Mouse (Mus musculus) urinary bladder, postnatal 10 days (tissue): ENCODE measurements around the gene Grik1.

ENCODE experiments used
- DNase-seq: peaks from one replicate; pipeline ENCODE4 v3.0.0; 2022; ENCODE audit warnings: low spot score

The Grik1 gene

DNA sequence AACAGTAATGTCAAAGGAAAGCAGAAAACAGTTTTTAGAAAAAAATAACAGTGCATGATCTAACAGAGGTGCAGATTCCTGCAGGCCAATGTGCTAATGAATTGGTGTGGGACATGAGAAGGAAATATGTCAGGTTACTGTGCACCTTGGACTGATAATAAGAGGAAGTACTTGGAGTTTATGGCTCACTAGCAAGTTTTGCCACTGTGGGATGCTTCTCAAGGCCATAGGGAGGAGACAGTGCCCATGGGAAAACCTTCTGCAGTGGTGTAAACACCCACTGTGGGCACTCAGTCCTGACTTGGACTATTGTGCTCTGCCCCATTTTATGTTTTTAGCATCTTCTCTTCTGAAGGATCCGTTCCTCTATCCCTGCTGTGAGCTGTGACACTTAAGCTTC lies 428.3 kb downstream of the Grik1 start:
- DNase-seq = no peak

DNA sequence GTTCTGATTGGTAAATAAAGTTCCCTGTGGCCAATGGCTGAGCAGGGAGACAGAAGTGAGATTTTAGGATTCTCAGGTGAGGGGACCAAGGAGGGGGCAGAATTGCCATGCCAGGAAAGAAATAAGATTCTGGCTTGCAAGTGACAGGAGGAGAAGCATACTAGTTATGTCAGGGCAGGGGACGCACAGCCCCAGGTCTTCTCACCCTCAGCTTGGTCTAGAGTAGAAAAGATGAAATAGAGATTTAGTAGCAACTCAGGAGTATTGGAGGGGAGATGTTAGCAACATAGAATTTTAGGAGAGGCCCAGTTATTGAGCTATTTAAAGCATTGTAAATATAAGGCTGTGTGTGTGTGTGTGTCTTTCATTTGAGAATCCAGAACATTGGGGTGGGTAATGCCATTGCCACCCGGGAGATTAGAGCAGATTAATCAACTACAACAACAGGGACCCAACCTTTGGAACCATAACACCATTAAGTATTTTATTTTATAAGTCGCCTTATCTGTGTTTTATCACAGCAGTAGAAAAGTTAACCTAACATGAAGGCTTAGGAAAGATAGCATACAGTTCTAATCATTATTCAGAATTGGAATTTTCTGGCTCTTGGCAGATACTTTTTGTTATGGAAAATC lies 436.5 kb downstream of the Grik1 start:
- DNase-seq = no peak

DNA sequence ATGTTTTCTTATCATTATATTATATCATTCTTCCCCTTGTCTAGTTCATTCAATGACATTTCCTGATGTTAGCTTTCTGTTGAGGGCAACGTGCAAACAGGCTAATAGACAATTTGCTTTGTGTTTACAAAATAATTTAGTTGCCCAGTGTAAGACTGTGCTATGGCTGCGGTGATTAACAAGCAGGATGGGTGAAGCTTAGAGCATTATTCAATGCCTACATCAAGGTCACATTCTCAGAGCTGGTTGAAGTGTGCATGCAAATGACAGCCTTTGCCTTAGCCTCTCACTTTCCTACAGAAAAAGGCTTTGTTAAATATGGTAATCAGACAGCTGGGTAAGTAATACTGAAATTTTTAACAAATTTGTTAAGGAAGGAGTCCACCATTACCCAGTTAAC lies 438.5 kb downstream of the Grik1 start:
- no peak for DNase-seq

DNA sequence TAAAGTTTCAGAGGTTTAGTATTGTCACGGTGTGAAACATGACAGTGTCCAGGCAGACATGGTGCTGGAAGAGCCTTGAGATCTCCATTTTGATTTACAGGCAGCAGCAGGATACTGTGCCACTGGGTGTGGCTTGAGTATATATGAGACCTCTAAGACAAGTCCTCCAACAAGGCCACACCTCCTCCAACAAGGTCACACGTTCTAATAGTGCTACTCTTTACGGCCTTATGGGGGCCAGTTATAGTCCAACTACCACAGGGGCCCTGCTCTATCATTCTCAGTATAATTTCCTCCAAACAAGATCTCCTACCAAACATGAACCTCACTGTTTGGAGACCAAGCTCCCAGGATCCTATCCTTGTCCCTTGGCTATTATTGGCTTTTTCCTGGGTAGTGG lies 441.3 kb downstream of the Grik1 start:
- DNase-seq = no peak
